Mouse (Mus musculus) hindbrain, embryonic 16.5 days (tissue): ENCODE measurements around the gene Steap2. TPM values are rescaled to one million over a fixed set of nuclear protein-coding genes. Genes with fewer than 3 reads are reported as not detected.
"Not testable (repeated sequence)": the region's sequence is repeated elsewhere in the genome, so short reads cannot be mapped to it uniquely, and the experiment has no call there.

Source experiments
- ATAC-seq: fragments of 200-750 bp; cut with Nextera tagmentation; 2 replicates; pipeline ENCODE4 v1.8.0; 2017; ENCODE audit warnings: moderate TSS enrichment, moderate library complexity
- H3K27ac ChIP-seq: fragments of 300-500 bp; sonication (generic); 2 replicates; pipeline ENCODE4 v1.5.1; 2014; ENCODE audit warnings: low read depth, mild to moderate bottlenecking, control low read depth, low read length, moderate library complexity
- H3K27me3 ChIP-seq: fragments of 300-500 bp; sonication (generic); replicated peaks from 2 replicates; pipeline ENCODE4 v1.6.1; 2014; ENCODE audit warnings: low read length; ENCODE audit not compliant: control insufficient read depth, insufficient read depth
- H3K36me3 ChIP-seq: fragments of 300-500 bp; sonication (generic); 2 replicates; pipeline ENCODE4 v1.6.1; 2014; ENCODE audit warnings: mild to moderate bottlenecking, low read length, moderate library complexity, mixed read lengths; ENCODE audit not compliant: control insufficient read depth, insufficient read depth
- H3K4me1 ChIP-seq: fragments of 300-500 bp; sonication (generic); 2 replicates; pipeline ENCODE4 v1.6.1; 2014; ENCODE audit warnings: low read depth, low read length; ENCODE audit not compliant: control insufficient read depth, insufficient read depth
- H3K4me2 ChIP-seq: fragments of 300-500 bp; sonication (generic); 2 replicates; pipeline ENCODE4 v1.6.1; 2014; ENCODE audit warnings: mild to moderate bottlenecking, low read length, control low read depth, moderate library complexity
- H3K4me3 ChIP-seq: fragments of 300-500 bp; sonication (generic); 2 replicates; pipeline ENCODE4 v1.5.1; 2014; ENCODE audit warnings: mild to moderate bottlenecking, low read length, control low read depth, moderate library complexity
- H3K9ac ChIP-seq: fragments of 300-500 bp; sonication (generic); 2 replicates; pipeline ENCODE4 v1.6.1; 2014; ENCODE audit warnings: low read depth, mild to moderate bottlenecking, control low read depth, low read length, moderate library complexity
- H3K9me3 ChIP-seq: fragments of 300-500 bp; sonication (generic); 2 replicates; pipeline ENCODE4 v1.6.1; 2014; ENCODE audit warnings: mild to moderate bottlenecking, low read length, moderate library complexity; ENCODE audit not compliant: control insufficient read depth
- WGBS: fragments of 180-500 bp; shearing (Covaris S2); extraction: QIAGEN DNeasy Blood & Tissue Kit; methylation state at CpG from one replicate; pipeline ENCODE4 v1.1.7; 2014; 5-methylcytosine and 5-hydroxymethylcytosine counted together
- polyA plus RNA-seq: library from polyadenylated mRNA; unstranded; fragments of >200 nt; fragmentation: Nextera tagmentation; extraction: Ambion mirVana; gene quantifications from 2 replicates; pipeline ENCODE4 v1.2.1, GENCODE M21; 2015

The Steap2 gene
- polyA plus RNA-seq, 1 experiment from 2014 or later = 6.5 TPM

GRCm38 (mm10) chr5:5700386-5700785 lies 6.0 kb upstream of the Steap2 start:
- Histone ChIP-seq H3K4me2 (no peak overlapping the region), H3K27ac (no peak overlapping the region), H3K4me1 (no peaks in the 10 kb centered on the region), H3K36me3 (no peaks in the 10 kb centered on the region), H3K27me3 (no peaks in the 10 kb centered on the region), H3K4me3 (no peak overlapping the region), H3K9ac (no peak overlapping the region), H3K9me3 (no peaks in the 10 kb centered on the region)
- no peak for ATAC-seq
- 88% methylated on average over 2 of the region's 2 CpGs for WGBS

- no peak for ATAC-seq
- WGBS = 80% methylated on average over 3 of the region's 3 CpGs
- Histone ChIP-seq H3K36me3 (no peaks in the 10 kb centered on the region), H3K4me1 (no peaks in the 10 kb centered on the region), H3K27me3 (no peaks in the 10 kb centered on the region), H3K4me2 (no peak overlapping the region), H3K9ac (no peak overlapping the region), H3K4me3 (no peak overlapping the region), H3K9me3 (no peaks in the 10 kb centered on the region), H3K27ac (no peak overlapping the region)
These were observed 4.5 kb upstream of the Steap2 start for GRCm38 (mm10) chr5:5698830-5699229.

DNA sequence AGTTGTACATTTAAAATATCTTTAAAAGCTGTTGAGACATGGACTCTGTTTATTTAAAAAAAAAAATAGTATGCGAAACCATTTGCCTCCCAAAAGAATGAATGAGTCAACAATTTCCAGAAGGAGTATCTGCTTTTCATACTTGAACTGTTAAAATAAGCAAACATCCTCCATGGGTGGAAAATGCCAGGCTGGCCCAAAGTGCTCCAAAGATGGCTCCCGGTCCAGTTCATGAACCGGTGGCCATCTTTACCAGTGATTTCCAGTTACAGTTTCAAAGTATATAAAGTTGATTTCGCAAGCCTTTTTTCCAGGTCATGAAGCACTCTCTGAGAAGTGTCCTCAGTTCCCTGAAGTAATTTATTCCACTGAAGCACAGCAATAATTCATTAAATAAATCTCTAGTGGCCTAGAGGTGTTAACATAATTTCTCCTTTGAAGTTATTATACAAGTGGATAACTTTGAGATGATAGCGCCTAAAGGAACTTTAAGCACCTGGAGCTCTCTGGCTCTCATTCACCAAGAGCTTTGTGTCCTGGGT lies 1.1 kb upstream of the Steap2 start:
- 87% methylated on average over 5 of the region's 5 CpGs for WGBS
- Histone ChIP-seq H3K4me2 (no peak overlapping the region), H3K27me3 (no peaks in the 10 kb centered on the region), H3K9me3 (no peaks in the 10 kb centered on the region), H3K9ac (no peak overlapping the region), H3K36me3 (no peaks in the 10 kb centered on the region), H3K4me3 (no peak overlapping the region), H3K4me1 (0 out of 2 replicates have a peak, but pooled peaks cover 4% of the 10 kb centered on the region), H3K27ac (no peak overlapping the region)
- no peak for ATAC-seq

DNA sequence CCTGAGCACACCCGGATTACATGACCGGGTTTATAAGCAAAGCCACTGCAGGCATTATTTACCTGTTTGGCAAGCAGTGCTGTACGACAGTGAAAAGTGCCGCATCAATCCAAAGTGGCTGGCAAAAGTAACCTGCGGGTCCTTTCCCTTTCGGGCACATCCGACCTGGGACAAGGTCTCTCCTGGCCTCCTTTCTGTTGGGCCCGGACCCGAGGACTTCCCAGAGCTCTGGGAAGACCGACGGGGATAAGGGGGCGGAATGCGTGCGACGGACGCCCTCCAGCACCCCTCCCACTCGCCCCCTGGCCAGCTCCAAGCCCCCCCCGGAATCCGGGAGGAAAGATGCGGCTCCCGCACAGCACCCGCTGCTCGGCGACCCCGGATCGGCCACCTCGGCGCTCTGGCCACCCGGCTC lies 830 bp downstream of the Steap2 start:
- H3K4me3 ChIP-seq = peak overlapping the region; percentile 88
- peak overlapping the region; percentile 63 for H3K4me2 ChIP-seq
- peak; percentile 77 for ATAC-seq
- WGBS = 1% methylated on average over 16 of the region's 29 CpGs
- H3K9me3 ChIP-seq = no peaks in the 10 kb centered on the region
- peak overlapping the region; percentile 39 for H3K27ac ChIP-seq
- H3K9ac ChIP-seq = peak overlapping the region; percentile 93
- no peaks in the 10 kb centered on the region for H3K27me3 ChIP-seq
- no peaks in the 10 kb centered on the region for H3K36me3 ChIP-seq
- 0 out of 2 replicates have a peak, but pooled peaks cover 4% of the 10 kb centered on the region for H3K4me1 ChIP-seq

GRCm38 (mm10) chr5:5692167-5692738 lies 2.1 kb downstream of the Steap2 start:
- no peaks in the 10 kb centered on the region for H3K36me3 ChIP-seq
- H3K4me1 ChIP-seq = 0 out of 2 replicates have a peak, but pooled peaks cover 4% of the 10 kb centered on the region
- no peak overlapping the region; the same call in 1 of the 2 replicates for H3K4me2 ChIP-seq
- 67% methylated on average over 4 of the region's 4 CpGs for WGBS
- H3K27me3 ChIP-seq = no peaks in the 10 kb centered on the region
- ATAC-seq = no peak
- H3K27ac ChIP-seq = no peak overlapping the region
- H3K9ac ChIP-seq = no peak overlapping the region
- H3K9me3 ChIP-seq = no peaks in the 10 kb centered on the region
- no peak overlapping the region for H3K4me3 ChIP-seq

DNA sequence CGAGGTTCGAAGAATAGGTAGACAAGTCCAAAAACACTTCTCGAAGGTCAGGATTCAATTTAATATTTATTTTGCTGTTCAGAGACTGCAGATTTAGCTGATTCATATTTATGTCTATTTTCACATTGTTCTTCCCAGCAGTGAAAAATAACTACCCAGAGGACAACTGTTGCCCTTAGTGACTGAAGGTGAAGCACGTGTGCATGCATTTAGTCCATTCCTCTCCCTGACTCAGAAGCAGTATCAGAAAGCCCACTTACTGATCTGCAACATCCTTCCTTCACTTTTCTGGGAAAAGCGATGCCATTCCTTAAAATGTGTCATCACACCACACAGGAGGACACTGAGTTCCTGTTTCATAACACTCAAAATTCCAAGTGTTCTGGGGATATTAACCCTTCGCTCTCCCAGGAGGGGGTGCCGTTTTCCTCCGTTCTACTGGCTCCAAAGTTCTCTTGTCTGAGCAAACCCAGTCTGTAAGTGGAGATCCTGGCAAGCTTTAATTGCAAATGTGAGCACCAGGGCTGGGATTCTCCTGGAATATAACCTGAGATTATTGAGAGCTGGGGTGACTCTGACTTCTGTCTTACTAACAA lies 5.3 kb downstream of the Steap2 start:
- no peak overlapping the region for H3K9ac ChIP-seq
- 81% methylated on average over 8 of the region's 8 CpGs for WGBS
- H3K27me3 ChIP-seq = no peaks in the 10 kb centered on the region
- no peak overlapping the region for H3K4me2 ChIP-seq
- no peak for ATAC-seq
- no peak overlapping the region for H3K27ac ChIP-seq
- H3K4me3 ChIP-seq = no peak overlapping the region
- H3K4me1 ChIP-seq = 0 out of 2 replicates have a peak, but pooled peaks cover 4% of the 10 kb centered on the region
- no peaks in the 10 kb centered on the region for H3K9me3 ChIP-seq
- no peaks in the 10 kb centered on the region for H3K36me3 ChIP-seq

GRCm38 (mm10) chr5:5688228-5688627 lies 6.2 kb downstream of the Steap2 start:
- H3K4me2 ChIP-seq = no peak overlapping the region
- 0 out of 2 replicates have a peak, but pooled peaks cover 4% of the 10 kb centered on the region for H3K4me1 ChIP-seq
- H3K27me3 ChIP-seq = no peaks in the 10 kb centered on the region
- H3K36me3 ChIP-seq = no peaks in the 10 kb centered on the region
- H3K27ac ChIP-seq = no peak overlapping the region
- no peak overlapping the region for H3K9ac ChIP-seq
- no peak overlapping the region for H3K4me3 ChIP-seq
- no peaks in the 10 kb centered on the region for H3K9me3 ChIP-seq
- ATAC-seq = no peak
- 82% methylated on average over 6 of the region's 6 CpGs for WGBS

DNA sequence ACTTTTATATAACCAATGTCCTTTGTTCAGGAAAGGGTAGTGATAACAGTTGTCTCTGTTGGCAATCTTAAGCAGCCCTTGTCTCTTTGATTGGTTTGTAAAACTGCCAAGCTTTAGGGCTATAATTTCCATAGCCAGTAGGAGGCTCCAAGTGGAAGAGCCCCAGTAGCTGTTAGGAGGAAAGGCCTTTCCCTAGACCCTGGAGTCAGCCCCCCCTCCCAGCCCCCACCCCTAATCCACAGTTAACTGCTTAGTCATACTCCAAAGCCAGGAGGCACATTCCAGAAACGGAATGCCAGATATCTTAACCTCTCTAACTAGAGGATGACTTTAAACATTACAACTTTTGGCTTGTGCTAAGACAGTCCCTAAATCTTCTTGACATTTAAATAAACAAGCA lies 7.4 kb downstream of the Steap2 start:
- Histone ChIP-seq H3K27ac (no peak overlapping the region), H3K9me3 (no peaks in the 10 kb centered on the region), H3K27me3 (no peaks in the 10 kb centered on the region), H3K36me3 (no peaks in the 10 kb centered on the region), H3K9ac (no peak overlapping the region), H3K4me2 (no peak overlapping the region), H3K4me3 (no peak overlapping the region), H3K4me1 (no peaks in the 10 kb centered on the region)
- ATAC-seq = no peak
- 32% methylated on average over 1 of the region's 1 CpGs for WGBS

DNA sequence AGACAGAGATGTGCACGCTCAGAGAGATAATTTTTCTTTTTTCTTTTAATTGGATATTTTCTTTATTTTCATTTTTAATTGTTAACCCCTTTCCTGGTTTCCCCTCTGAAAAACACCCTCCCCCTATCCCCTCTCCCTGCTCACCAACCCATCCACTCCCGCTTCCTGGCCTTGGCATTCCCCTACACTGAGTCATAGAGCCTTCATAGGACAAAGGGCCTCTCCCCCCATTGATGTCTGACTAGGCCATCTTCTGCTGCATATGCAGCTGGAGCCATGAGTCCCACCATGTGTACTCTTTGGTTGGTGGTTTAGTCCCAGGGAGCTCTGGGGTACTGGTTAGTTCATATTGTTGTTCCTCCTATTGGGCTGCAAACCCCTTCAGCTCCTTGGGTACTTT lies 9.4 kb downstream of the Steap2 start:
- not testable (repeated sequence) for H3K4me2 ChIP-seq, H3K27me3 ChIP-seq, H3K4me1 ChIP-seq, H3K9ac ChIP-seq, H3K36me3 ChIP-seq, H3K27ac ChIP-seq, H3K9me3 ChIP-seq, ATAC-seq, H3K4me3 ChIP-seq
- WGBS = 85% methylated on average over 2 of the region's 2 CpGs
